Mouse (Mus musculus) NIH3T3 (cell line): ENCODE data around the gene 4933424G06Rik.

Experiments used
- DNase-seq: peaks from one replicate; pipeline ENCODE4 v3.0.0-alpha.2; 2012; ENCODE audit warnings: low read depth

4933424G06Rik gene

DNA sequence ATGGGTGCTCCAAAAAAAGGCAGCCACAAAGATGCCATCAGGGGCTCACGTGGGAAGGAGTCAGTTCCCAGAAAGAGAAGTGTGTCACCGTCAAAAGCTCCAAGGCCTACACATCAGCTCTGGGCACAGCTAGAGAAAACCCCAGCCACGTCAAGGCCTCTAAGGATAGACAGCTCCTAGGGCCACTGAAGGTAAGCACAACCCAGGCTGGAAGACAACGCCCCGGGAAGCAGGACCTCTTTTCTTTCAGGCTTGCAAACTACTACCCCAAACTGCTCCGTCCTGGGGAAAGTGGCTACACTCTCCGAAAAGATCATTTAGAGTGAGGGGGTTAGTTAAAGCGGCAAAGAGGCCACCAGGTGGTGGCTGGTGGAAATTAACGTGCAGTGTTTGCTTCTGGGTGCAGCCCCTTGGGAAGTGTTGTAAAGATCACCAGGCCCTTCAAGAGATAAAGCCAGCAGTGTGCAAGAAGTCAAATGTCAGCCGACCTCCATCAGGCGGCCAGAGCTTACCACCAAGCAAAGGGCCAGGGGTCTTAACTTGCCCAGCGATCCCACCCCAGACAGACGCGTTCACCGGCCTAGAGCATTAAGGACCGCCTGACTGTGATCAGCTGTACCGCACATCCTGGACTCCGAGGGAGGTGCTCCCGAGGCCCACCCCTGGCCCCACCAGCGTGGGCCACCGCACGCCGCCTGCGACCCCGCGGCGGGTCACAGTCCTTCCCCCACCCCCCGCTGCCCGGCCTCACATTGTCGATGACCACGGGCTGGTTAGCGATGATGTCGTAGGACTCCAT is 695 bp upstream of the 4933424G06Rik start:
- peak; percentile 63 for DNase-seq

DNA sequence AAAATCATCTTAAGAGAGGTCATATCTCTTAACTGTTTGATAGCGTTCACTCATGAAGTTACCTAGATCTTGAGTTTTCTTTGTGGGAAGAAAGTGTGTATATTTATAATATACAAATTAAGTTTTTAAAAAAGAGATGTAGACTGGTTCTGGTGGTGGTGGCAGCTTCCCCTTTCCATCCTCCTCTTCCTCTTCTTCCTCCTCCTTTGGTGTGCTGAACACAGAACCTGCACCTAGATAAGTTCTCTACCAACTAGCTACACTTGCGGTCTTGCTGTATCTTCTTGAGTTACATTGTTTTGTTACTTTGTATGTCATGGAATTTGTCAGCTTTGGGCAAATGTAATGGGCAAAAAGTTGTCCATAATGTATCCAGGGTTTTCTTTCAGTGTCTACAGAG is 1.2 kb downstream of the 4933424G06Rik start:
- no peak for DNase-seq

DNA sequence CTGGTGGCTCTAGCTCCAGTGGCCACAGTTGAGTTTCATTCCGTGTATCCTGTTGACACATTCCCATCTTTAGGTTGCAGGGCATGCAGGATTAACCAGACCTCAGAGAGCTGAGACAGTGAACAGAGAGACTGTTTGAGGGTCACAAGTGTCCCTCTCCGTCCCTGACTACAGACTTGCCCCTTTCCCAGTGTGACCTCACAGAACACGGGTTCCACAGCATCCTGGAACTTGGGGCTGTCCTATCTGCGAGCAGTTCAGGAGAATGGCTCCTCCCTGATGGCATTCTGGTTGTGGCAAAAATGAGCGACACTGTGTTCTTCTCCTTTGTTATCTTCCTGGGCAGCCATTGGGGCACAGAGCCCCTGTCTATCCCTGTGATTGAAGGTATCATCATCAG is 4.4 kb downstream of the 4933424G06Rik start, which contains the start of gene Actr1b:
TSS of gene Actr1b (minus strand) at position 112 of the 400 bp plus-strand sequence.
- no peak for DNase-seq

DNA sequence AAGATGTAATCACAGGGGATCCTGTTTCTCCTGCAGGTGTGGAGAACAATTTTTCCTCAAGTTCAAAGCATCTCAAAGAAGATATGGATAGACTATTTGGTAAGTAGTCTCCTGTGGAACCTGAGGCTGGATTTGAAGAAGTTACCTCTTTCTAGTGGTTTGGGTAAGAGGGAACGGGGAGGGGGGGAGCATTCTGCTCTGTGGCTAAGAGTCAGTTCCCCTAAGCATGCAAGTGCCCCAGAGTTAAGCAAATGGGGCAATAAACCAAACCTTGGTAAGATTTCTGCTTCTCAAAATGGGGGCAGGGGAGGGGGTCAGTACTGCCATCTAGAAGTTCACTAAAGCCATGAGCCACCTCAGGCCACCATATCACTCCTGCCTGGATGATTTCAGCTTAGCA is 8.8 kb downstream of the 4933424G06Rik start:
- DNase-seq: no peak

DNA sequence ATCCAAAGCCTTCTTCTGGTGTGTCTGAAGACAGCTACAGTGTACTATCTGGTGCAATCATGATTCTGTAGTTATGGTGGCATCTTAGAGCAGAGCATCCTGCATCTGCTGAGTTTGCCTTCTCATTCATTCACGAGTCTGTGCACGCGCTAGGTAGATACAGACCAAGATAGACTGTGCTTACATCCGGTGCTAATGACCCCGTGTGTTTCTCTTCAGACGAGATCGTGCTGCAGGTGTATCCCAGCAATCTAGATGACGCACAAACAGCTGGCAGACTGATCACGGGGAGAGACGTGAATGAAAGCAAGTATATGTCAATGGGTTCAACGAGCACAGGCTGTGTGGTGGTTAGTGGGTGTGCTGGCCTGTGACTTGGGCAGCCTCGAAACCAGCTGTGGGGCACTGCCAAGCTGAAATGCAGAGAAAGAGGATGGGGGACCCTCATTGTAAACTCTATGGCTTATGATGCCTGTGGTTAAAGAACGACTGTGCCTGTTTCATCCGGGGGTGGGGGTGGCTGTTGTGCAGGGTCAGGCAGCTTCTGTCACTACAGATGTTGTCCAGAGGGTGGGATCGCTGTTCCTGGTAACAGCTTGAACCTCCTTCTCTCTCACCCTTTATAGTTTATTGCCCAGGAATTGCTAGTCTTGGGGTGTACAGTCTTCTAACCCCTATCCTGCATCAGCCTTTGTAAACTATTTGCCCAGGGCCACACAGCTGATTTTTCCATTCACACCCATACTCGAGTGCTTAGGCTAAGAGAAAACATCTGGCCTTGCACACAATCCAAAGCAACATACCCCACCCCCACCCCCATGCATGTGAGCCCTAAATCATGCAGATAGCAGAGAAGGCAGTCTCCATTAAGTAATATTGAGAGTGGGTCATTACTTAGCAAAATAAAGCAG is 13.5 kb downstream of the 4933424G06Rik start:
- peak; percentile 57 for DNase-seq

DNA sequence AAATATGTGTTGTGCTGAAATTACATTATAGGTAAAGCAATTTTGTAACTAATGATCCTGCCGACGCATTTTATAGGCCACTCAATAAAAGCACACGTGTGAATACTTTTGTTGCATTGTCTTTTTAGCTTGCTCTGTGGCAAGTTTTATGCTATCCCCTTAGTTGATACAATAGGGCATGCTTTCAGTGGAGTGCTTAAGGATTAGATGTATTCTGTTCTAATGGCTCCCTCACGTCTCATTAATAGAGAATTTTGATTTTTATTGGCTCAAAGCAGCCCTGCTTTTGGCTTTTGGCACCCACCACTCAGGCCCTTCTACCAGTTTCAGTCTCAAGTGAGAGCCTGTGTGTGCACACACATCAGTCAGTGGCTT is 14.1 kb downstream of the 4933424G06Rik start:
- no peak for DNase-seq

DNA sequence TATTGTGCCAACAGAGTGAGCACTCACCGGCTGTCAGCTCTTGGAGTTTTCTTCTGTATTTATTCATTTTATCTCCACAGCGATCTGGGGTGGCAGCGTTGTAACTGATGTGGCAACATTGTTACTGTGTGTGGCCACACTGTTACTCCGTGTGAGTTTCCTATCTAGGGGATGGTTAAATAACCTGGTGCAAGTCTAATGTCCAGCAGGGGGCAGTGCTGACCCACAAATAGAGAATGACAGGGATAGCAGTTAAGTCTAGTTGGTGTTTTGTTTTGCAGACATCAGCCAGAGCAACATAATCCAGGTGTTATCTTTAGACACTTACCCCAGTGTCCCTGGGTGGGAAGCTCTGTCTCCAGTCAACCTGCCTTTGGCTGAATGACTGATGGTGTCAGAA is 27.4 kb downstream of the 4933424G06Rik start:
- peak; percentile 94 for DNase-seq

DNA sequence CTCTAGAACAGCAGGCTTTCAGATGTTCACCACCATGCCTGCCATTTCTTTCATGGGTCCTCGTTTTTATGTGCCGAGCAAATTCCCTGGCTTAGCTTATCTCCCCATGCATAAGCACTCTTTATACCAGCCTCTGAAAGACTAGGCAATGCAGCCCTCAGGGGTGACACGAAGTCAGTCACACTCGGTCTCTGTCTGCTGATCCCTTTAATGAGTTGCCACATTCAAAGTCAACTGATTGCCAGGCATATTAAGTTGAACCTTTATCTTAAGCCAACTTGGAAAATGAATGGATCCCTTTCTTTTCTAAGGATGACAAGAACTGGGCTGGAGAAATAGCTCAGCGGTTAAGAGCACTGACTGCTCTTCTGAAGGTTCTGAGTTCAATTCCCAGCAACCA is 29.3 kb downstream of the 4933424G06Rik start:
- no peak for DNase-seq

DNA sequence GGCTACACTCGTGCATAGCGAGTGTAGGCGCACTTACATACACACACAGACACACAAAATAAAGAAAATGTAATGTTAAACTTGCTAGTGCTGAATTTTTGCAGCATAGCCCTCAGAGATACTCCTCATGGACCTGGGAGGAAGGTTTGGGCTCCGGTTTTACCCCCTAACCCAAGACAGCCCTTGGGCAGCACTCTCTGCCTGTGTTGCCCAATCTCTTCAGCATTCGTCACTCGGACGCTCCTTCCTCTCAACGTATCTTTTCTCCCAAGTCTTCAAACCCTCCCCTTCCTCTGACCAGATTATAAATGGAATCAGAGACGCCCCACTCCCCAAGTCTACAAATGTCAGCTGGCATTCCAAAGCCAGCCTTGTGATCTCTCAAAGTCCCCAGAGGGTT is 33.1 kb downstream of the 4933424G06Rik start:
- DNase-seq: no peak

DNA sequence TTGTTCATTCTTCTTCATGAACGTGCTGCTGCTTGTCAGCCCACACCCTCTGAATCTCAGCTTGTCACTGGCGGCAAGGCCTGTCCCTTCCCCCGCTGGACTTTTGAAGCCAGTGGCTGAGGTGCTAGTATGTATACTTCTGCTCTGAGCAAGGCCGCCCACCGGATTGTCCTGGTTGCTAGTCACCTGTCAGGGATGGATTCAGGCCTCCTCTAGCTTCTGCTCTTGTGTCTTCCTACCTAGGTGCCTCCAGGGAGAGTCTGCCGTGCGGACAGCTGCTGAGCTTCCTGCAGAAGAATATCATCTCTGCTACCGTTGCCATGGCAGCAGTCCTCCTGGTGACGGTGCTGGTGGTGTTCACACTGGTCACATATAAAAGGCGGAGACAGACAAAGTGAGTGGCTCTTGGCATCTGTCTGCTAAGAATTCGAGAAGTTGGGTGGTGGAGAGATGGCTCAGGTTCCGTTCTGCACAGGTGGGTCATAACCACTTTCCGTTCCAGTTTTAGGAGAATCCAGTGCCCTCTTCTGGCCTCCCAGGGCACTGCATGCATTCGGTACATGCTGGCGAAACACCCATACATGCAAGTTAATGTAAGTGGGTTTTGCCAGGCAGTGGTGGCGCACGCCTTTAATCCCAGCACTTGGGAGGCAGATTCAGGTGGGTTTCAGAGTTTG is 34.5 kb downstream of the 4933424G06Rik start:
- DNase-seq: peak; percentile 67

DNA sequence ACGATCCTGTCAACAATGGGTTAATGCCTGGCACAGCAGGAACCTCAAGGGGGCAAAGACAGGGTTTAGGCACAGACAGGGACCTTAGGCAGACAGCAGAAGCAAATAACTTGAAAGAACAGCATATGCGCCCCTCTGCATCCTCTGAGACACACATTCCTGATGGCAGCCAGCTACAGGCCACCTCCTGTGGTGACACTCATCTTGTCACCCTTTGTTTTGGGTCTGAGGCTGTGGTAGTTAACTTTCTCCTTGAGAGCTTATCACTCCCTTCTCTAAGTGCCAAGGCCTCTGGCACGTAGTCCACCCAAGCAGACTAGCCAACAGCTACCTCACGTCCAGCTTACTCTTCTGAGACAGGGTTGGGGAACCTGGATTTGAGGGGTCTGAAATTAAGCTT is 35.7 kb downstream of the 4933424G06Rik start:
- DNase-seq: no peak

DNA sequence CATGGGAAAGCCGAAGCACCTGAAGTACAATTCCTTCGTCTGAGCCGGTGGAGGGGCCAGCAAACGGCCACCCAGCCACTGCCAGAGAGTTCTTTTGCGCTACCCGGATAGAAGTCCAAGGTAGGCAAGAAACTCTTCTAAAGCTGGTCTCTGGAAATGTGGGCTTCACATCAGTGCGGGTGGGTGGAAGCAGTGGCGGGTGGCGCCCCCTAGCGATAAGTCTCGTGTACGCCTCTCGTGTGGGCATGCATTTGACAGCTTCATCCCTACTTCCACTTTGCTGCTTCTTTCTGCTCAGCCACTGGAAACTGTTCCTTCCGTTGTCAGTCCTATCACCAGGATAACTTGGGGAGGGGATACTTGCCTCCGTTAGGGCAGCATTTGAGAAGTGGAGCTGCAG is 36.5 kb downstream of the 4933424G06Rik start:
- peak; percentile 28 for DNase-seq

DNA sequence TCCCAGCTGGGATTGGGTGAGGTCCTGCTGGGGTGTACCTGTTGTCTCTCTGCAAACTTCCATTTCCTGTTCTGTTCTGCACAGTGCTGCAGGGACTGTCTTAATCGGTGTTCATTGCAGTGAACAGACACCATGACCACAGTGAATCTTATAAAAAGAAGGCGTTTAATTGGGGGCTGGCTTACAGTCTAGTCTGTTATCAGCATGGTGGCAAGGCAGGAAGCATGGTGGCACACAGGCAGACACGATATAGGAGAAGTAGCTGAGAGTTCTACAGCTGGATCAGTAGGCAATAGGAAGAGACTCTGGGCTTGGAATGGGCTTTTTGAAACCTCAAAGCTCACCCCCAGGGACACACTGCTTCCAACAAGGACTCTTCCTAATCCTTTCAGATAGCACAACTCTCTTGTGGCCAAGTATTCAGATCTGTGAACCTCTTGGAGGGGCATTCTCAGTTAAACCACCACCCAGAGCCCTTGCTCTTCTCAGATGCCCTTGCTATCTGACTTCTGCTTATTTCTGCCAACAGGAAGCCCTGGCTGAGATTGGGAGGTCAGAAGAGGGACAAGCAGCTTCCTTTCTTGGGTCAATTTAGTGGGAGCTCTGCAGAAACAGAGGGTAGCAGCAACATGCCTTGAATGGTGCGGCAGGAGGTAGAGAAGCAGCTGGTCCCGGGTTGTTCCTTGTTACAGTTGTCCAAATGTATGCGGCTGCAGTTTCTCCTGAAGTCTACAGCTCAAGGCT is 44.2 kb downstream of the 4933424G06Rik start:
- DNase-seq: no peak

DNA sequence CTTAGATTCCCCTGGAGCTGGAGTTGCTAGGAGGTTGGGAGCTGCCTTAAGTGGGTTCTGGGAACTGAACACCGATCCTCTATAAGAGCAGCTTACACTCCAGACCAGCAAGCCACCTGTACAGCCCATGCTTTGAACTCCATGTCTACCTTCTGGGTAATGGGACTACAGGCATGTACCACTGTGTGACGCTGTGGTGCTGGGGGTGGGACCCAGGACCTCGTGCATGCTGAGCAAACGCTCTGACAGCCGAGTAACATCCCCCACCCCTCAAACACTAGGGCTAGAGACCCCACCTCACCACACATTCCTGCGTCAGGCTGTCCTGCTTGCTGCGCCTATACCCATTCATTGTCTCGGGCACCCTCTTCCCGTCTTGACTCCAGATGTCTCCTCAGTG is 48.6 kb downstream of the 4933424G06Rik start:
- no peak for DNase-seq

DNA sequence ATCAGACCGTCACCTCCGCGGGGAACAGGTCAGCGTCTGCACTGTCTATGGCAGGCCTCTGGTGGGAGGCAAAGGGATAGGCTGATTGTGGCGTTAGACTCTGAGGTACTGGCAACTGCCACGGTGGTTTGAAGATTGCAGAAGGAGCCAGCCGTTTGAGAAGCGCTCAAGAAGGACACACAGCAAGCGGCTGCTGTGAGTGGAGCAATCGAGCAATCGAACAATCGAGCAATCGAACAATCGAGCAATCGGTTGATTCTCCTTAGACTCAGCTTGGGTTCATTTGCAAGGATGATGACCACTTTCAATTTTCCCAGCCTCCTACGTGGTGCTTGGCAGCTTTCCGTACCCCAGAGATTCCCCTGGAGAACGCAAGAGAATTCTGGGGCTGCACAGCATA is 49.1 kb downstream of the 4933424G06Rik start:
- DNase-seq: no peak

DNA sequence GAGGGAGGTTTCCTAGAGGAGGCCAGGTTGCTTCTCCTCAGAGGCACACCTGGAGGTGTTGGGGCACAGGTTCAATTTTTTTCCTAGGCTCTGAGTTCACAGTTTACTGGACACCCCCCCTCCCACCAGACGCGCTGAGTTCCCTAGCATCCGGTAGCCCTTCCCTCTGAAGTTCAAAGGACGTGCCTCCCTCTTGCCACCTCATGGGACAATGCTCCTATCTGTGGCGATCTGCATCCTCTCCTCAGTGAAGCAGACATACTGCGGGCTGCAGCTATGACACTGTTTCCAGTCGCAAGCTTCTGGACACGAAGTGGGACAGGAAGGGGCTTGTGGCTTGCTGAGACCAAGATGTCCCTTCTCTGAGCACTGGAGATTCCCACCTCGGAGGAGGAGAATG is 50.5 kb downstream of the 4933424G06Rik start:
- no peak for DNase-seq

DNA sequence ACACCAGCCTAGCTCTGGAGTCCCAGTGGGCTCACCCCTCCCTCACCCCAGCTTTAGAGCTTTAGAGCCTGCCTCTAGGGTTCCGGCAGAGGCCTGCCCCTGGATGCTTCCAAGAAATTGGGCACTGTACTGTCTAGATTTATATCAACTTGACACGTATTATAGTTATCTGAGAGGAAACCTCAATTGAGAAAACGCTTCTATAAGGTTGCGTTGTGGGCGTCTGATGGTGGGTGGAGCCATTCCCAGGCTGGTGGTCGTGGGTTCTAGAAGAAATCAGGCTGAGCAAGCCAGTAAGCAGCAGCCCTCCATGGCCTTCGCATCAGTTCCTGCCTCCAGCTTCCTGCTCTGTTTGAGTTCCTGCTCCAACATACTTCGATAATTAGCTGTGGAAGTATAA is 51.1 kb downstream of the 4933424G06Rik start:
- no peak for DNase-seq

DNA sequence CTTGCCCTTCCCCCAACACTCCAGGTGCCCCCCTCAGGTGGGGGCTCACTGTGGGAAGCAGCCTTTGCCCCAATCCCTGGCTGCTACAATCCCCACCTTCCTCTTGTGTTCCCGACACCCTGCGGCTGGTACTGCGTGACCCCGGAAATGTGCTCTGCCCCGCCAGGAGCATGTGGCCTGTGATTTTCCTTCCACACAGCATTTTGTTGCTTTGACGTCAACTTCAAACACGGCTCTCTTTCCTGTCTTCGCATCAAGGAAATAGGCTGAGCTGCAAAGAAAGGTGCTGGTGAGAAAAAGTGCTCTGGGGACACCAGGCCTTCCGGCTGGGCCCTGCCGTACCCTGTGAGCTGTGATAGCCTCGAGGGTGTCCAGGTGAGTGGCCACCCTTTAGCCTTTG is 51.6 kb downstream of the 4933424G06Rik start, which contains the start of gene Zap70:
TSS of gene Zap70 (plus strand) at position 231 of the 400 bp plus-strand sequence.
- no peak for DNase-seq

DNA sequence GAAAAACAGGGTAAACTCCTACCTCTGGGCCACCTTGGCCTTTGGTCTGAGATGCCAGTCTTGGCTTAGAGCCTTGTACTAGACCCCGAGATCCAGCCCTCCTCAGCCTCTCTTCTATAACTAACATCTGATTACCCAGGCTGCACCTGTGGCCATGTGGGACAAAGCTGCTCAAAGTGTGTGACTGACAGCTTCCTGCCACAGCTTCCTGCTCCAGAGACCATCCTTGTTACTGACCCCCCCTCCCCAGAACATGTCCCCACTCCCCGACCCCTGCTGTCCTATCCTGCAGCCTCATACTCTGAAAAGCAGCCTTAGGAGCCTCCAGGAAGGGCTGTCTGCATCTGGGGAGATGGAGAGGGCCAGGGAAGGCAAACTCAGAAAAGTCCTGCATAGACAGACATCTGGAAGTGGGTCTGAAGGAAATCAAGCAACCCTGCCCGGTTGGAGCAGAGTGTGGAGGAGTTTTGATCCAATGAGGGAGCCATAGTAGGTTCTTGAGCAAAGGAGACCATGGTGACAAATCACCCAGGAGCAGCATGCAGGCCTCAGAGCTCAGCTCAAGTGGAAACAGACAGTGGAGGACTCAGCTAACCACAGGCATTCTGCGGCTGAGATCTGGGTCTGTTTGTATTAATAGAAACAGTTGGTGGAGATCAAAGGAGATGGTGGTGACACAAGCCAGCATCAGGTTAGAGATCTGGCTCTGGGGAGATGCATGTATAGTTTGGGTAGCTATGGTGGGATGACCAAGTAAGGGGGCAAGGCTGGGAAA is 56.7 kb downstream of the 4933424G06Rik start:
- no peak for DNase-seq

DNA sequence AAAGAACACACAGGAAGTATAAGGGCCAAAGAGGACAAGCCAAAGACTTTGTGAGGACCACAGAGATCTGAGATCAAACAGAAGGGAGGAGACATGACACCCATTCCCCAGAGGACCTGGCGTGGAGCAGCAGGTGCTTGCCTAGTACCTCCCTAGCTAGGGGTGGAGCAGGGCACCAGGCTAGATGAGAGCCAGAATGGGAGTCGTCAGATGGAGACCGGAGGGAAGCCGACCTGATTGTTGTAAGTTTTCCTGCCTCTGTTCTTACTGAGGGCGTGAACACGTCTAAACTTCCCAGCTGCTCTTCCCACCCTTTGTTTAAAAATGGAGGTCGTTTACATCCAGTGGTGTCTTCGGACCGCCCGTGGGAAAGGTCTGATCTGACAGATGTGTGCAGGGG is 57.4 kb downstream of the 4933424G06Rik start:
- no peak for DNase-seq

DNA sequence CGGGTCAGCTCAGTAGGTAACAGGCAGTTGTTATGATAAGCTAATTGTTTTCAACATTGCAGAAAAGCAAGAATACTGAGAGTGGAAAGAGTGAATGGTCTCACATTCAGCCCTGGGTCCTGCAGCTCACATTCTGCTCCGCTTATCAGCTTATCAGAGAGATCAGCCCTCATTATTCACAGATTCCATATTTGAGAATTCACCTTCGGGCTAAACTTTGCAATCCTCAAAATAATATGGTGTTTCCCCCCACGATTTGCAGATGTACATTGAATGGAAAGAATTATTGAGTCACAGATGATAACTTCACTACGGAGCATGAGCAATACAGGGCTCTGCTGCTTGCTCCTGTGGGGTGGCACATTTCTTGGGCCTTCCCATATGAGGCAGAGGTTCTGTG is 58.8 kb downstream of the 4933424G06Rik start:
- no peak for DNase-seq
